Mouse (Mus musculus) limb, embryonic 11.5 days (tissue): ENCODE data around the gene Lrrc59. TPM values are rescaled to one million over a fixed set of nuclear protein-coding genes. Genes with fewer than 3 reads are reported as not detected.
"Not testable (repeated sequence)": the region's sequence is repeated elsewhere in the genome, so short reads cannot be mapped to it uniquely, and the experiment has no call there.

Experiments
- ATAC-seq: fragments of 200-750 bp; cut with Nextera tagmentation; 2 replicates; pipeline ENCODE4 v1.8.0; 2017; ENCODE audit warnings: low read depth; ENCODE audit not compliant: insufficient number of reproducible peaks, low FRiP score, low TSS enrichment
- DNase-seq: peaks from one replicate; pipeline ENCODE4 v3.0.0-alpha.2; 2015; ENCODE audit warnings: low spot score
- H3K27ac ChIP-seq: fragments of 300-500 bp; sonication (generic); replicated peaks from 2 replicates; pipeline ENCODE4 v1.5.1; 2014; ENCODE audit warnings: low read depth, mild to moderate bottlenecking, low read length
- H3K27me3 ChIP-seq: fragments of 300-500 bp; sonication (generic); 2 replicates; pipeline ENCODE4 v1.6.1; 2014; ENCODE audit warnings: mild to moderate bottlenecking, low read length, mixed read lengths; ENCODE audit not compliant: control insufficient read depth, insufficient read depth
- H3K36me3 ChIP-seq: fragments of 300-500 bp; sonication (generic); 2 replicates; pipeline ENCODE4 v1.6.1; 2014; ENCODE audit warnings: mild to moderate bottlenecking, low read length, moderate library complexity, mixed read lengths; ENCODE audit not compliant: control insufficient read depth, insufficient read depth
- H3K4me1 ChIP-seq: fragments of 300-500 bp; sonication (generic); 2 replicates; pipeline ENCODE4 v1.6.1; 2014; ENCODE audit warnings: low read length, mixed read lengths; ENCODE audit not compliant: control insufficient read depth, insufficient read depth
- H3K4me2 ChIP-seq: fragments of 300-500 bp; sonication (generic); 2 replicates; pipeline ENCODE4 v1.6.1; 2014; ENCODE audit warnings: low read depth, mild to moderate bottlenecking, moderate library complexity; ENCODE audit not compliant: severe bottlenecking
- H3K4me3 ChIP-seq: fragments of 300-500 bp; sonication (generic); 2 replicates; pipeline ENCODE4 v1.5.1; 2014; ENCODE audit warnings: low read depth, low read length
- H3K9ac ChIP-seq: fragments of 300-500 bp; sonication (generic); 2 replicates; pipeline ENCODE4 v1.6.1; 2014; ENCODE audit warnings: mild to moderate bottlenecking, low read length
- H3K9me3 ChIP-seq: fragments of 300-500 bp; sonication (generic); 2 replicates; pipeline ENCODE4 v1.6.1; 2016; ENCODE audit warnings: low read length; ENCODE audit not compliant: control insufficient read depth
- WGBS: fragments of 180-500 bp; shearing (Covaris S2); extraction: QIAGEN DNeasy Blood & Tissue Kit; methylation state at CpG from one replicate; pipeline ENCODE4 v1.1.7; 2014; 5-methylcytosine and 5-hydroxymethylcytosine counted together
- polyA plus RNA-seq: library from polyadenylated mRNA; unstranded; fragments of >200 nt; fragmentation: Nextera tagmentation; extraction: Ambion mirVana; gene quantifications from 2 replicates; pipeline ENCODE4 v1.2.1, GENCODE M21; 2014

Gene Lrrc59
- polyA plus RNA-seq, 1 experiment from 2014 or later, result 191 TPM

GRCm38 (mm10) chr11:94676308-94676707, 46.7 kb downstream of the Lrrc59 start:
- Histone ChIP-seq H3K36me3 (no peaks in the 10 kb centered on the region), H3K4me3 (peak overlapping the region; percentile 85), H3K4me2 (peak overlapping the region; percentile 83), H3K27me3 (no peaks in the 10 kb centered on the region), H3K4me1 (peaks cover 14% of the 10 kb centered on the region), H3K9ac (peak overlapping the region; percentile 96), H3K9me3 (no peaks in the 10 kb centered on the region), H3K27ac (no peak overlapping the region)
- ATAC-seq (no peak), DNase-seq (no peak)
- WGBS, result 34% methylated on average over 4 of the region's 4 CpGs

- Histone ChIP-seq H3K27me3 (no peaks in the 10 kb centered on the region), H3K27ac (peak within 1 kb of the TSS; percentile 80; the same call in 1 of the 2 replicates), H3K9ac (peak within 1 kb of the TSS; percentile 96), H3K9me3 (no peaks in the 10 kb centered on the region), H3K36me3 (no peaks in the 10 kb centered on the region), H3K4me1 (peaks cover 14% of the 10 kb centered on the region), H3K4me2 (peak within 1 kb of the TSS; percentile 83), H3K4me3 (peak within 1 kb of the TSS; percentile 85)
- ATAC-seq, result peak; percentile 92
- 1% methylated on average over 80 of the region's 82 CpGs for WGBS
- DNase-seq, result peak; percentile 94
These were observed 47.4 kb downstream of the Lrrc59 start, which contains the start of gene Xylt2 for GRCm38 (mm10) chr11:94676754-94677606. Xylt2 (minus strand) TSS chr11:94677515.

- peaks cover 14% of the 10 kb centered on the region for H3K4me1 ChIP-seq
- H3K4me2 ChIP-seq, result peak overlapping the region; percentile 83
- peak overlapping the region; percentile 85 for H3K4me3 ChIP-seq
- H3K9ac ChIP-seq, result peak overlapping the region; percentile 96; the same call in 1 of the 2 replicates
- peak; percentile 72 for ATAC-seq
- no peaks in the 10 kb centered on the region for H3K36me3 ChIP-seq
- H3K9me3 ChIP-seq, result no peaks in the 10 kb centered on the region
- no peaks in the 10 kb centered on the region for H3K27me3 ChIP-seq
- no peak overlapping the region for H3K27ac ChIP-seq
- no peak for DNase-seq
- WGBS, result 32% methylated on average over 15 of the region's 15 CpGs
These were observed 48.1 kb downstream of the Lrrc59 start for GRCm38 (mm10) chr11:94677607-94678145.

DNA sequence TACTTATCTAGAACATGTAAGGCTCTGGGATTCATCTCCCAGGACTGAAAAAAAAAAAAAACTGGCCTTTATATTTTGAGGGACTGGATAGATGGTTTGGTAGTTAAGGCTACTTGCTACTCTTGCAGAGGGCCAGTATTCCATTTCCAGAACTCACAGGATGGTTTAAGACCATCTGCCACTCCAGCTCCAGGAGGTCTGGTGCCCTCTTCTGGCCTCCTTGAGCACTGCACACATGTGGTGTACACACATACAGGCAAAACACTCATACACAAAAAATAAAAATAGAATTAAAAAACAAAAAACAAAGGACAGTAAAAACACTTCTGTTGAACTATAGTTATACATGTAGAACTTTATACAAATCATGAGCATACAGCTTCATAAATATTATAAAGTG, 51.1 kb downstream of the Lrrc59 start:
- Histone ChIP-seq H3K4me3 (no peak overlapping the region), H3K27me3 (no peaks in the 10 kb centered on the region), H3K27ac (no peak overlapping the region), H3K36me3 (no peaks in the 10 kb centered on the region), H3K9me3 (no peaks in the 10 kb centered on the region), H3K4me1 (peaks cover 13% of the 10 kb centered on the region), H3K9ac (no peak overlapping the region), H3K4me2 (no peak overlapping the region)
- ATAC-seq (no peak), DNase-seq (no peak)

- 77% methylated on average over 4 of the region's 4 CpGs for WGBS
- H3K4me1 ChIP-seq, result peaks cover 4% of the 10 kb centered on the region
- H3K4me3 ChIP-seq, result no peak overlapping the region
- no peak overlapping the region for H3K4me2 ChIP-seq
- no peaks in the 10 kb centered on the region for H3K36me3 ChIP-seq
- no peak overlapping the region for H3K9ac ChIP-seq
- no peak for DNase-seq
- no peaks in the 10 kb centered on the region for H3K9me3 ChIP-seq
- no peak for ATAC-seq
- H3K27me3 ChIP-seq, result no peaks in the 10 kb centered on the region
- no peak overlapping the region for H3K27ac ChIP-seq
These were observed 52.1 kb downstream of the Lrrc59 start for GRCm38 (mm10) chr11:94681640-94682039.

- 84% methylated on average over 7 of the region's 7 CpGs for WGBS
- DNase-seq, result no peak
- Histone ChIP-seq H3K9ac (no peak overlapping the region), H3K36me3 (no peaks in the 10 kb centered on the region), H3K27ac (no peak overlapping the region), H3K9me3 (no peaks in the 10 kb centered on the region), H3K4me1 (peaks cover 4% of the 10 kb centered on the region), H3K4me2 (no peak overlapping the region), H3K4me3 (no peak overlapping the region), H3K27me3 (no peaks in the 10 kb centered on the region)
- no peak for ATAC-seq
These were observed 52.9 kb downstream of the Lrrc59 start for GRCm38 (mm10) chr11:94682427-94682826.

GRCm38 (mm10) chr11:94687178-94687577, 57.6 kb downstream of the Lrrc59 start:
- ATAC-seq (no peak), DNase-seq (no peak)
- no peaks in the 10 kb centered on the region for H3K36me3 ChIP-seq
- H3K27me3 ChIP-seq, result no peaks in the 10 kb centered on the region
- no peak overlapping the region for H3K27ac ChIP-seq
- WGBS, result 87% methylated on average over 6 of the region's 6 CpGs
- H3K4me1 ChIP-seq, result no peaks in the 10 kb centered on the region
- H3K4me3 ChIP-seq, result no peak overlapping the region
- no peak overlapping the region for H3K9ac ChIP-seq
- H3K4me2 ChIP-seq, result no peak overlapping the region
- H3K9me3 ChIP-seq, result no peaks in the 10 kb centered on the region

DNA sequence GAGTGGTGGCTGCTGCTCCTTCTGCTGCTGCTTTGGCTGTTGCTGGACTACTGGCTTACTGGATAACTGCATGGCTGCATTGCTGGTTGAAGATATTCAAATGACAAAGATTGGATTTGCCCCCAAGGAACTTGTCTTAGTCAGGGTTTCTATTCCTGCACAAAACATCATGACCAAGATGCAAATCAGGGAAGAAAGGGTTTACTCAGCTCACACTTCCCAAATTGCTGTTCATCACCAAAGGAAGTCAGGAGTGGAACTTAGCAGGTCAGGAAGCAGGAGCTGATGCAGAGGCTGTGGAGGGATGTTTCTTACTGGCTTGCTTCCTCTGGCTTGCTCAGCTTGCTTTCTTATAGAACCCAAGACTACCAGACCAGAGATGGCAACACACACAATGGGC, 62.9 kb downstream of the Lrrc59 start:
- not testable (repeated sequence) for H3K27ac ChIP-seq, DNase-seq, H3K4me2 ChIP-seq, H3K9me3 ChIP-seq, H3K4me3 ChIP-seq, H3K9ac ChIP-seq, H3K27me3 ChIP-seq, H3K4me1 ChIP-seq, H3K36me3 ChIP-seq, ATAC-seq
